Comparison of ENCODE assay signal across 7 mouse cellular contexts in genomic region chr2:28654295-28654694, GRCm38 (mm10). TPM values are rescaled to one million over a fixed set of nuclear protein-coding genes. Genes with fewer than 3 reads are reported as not detected.
DNase-seq lines count a peak whose midpoint lies in the region; ATAC-seq and TF ChIP-seq lines count a peak whose summit lies in the region.

No protein-coding gene starts in this region.

- H3K27ac ChIP-seq in liver, embryonic 12.5 days = no peak overlapping the region
- no peak overlapping the region for H3K27ac ChIP-seq in small intestine, adult 2 months (ENCODE audit: insufficient read depth, low read depth, low read length)
- H3K27ac ChIP-seq in neural tube, embryonic 15.5 days (replicated peaks) = no peak overlapping the region

- TF ChIP-seq POLR2A in small intestine, adult 2 months (IDR thresholded peaks at IDR 0.05; ENCODE audit: low read depth, low read length) = no peak

- peaks cover 42% of the 10 kb centered on the region for H3K36me3 ChIP-seq in liver, embryonic 12.5 days
- peaks cover 6% of the 10 kb centered on the region; the same call in 1 of the 2 replicates for H3K36me3 ChIP-seq in small intestine, adult 2 months (ENCODE audit: control insufficient read depth, insufficient read depth, low read length)
- H3K36me3 ChIP-seq in neural tube, embryonic 15.5 days = peaks cover 40% of the 10 kb centered on the region

- no peak overlapping the region for H3K9ac ChIP-seq in liver, embryonic 12.5 days
- H3K9ac ChIP-seq in neural tube, embryonic 15.5 days (replicated peaks) = no peak overlapping the region

- no peak for ATAC-seq in liver, embryonic 12.5 days
- peak; percentile 56 for ATAC-seq in granulocyte monocyte progenitor cell, adult 5-6 weeks (replicated peaks; ENCODE audit: poor library complexity, severe bottlenecking)
- ATAC-seq in neural tube, embryonic 15.5 days (ENCODE audit: low FRiP score) = no peak

- H3K4me3 ChIP-seq in liver, embryonic 12.5 days = no peak overlapping the region
- H3K4me3 ChIP-seq in small intestine, adult 2 months (ENCODE audit: low read depth, low read length) = no peak overlapping the region
- H3K4me3 ChIP-seq in neural tube, embryonic 15.5 days (replicated peaks) = no peak overlapping the region

- no peaks in the 10 kb centered on the region for H3K9me3 ChIP-seq in liver, embryonic 12.5 days (replicated peaks)
- H3K9me3 ChIP-seq in neural tube, embryonic 15.5 days (replicated peaks) = no peaks in the 10 kb centered on the region

- no peaks in the 10 kb centered on the region for H3K27me3 ChIP-seq in liver, embryonic 12.5 days (replicated peaks)
- no peaks in the 10 kb centered on the region for H3K27me3 ChIP-seq in small intestine, adult 2 months (ENCODE audit: control insufficient read depth, insufficient read depth, low read length)
- H3K27me3 ChIP-seq in neural tube, embryonic 15.5 days (replicated peaks) = no peaks in the 10 kb centered on the region

- no peaks in the 10 kb centered on the region for H3K4me1 ChIP-seq in liver, embryonic 12.5 days
- no peaks in the 10 kb centered on the region for H3K4me1 ChIP-seq in small intestine, adult 2 months (ENCODE audit: control insufficient read depth, insufficient read depth, insufficient read length, low read length)
- H3K4me1 ChIP-seq in neural tube, embryonic 15.5 days = no peaks in the 10 kb centered on the region

- WGBS in liver, embryonic 12.5 days (ENCODE audit: insufficient replicate concordance) = 38% methylated on average over 2 of the region's 2 CpGs
- WGBS in small intestine, adult 2 months = 62% methylated on average over 2 of the region's 2 CpGs
- WGBS in neural tube, embryonic 15.5 days = 63% methylated on average over 2 of the region's 2 CpGs

- DNase-seq in liver (peak; percentile 51), R1 (ENCODE audit: low read depth, low spot score) (peak; percentile 75)
- DNase-seq in layer of hippocampus, adult 11-12 months (ENCODE audit: low spot score) = no peak

- H3K4me2 ChIP-seq in liver, embryonic 12.5 days = no peak overlapping the region
- H3K4me2 ChIP-seq in neural tube, embryonic 15.5 days = no peak overlapping the region

- TF ChIP-seq CTCF in small intestine, adult 2 months (IDR thresholded peaks at IDR 0.05; ENCODE audit: extremely low read depth, insufficient read length, insufficient replicate concordance, low read depth, low read length) = peak; percentile 57; the same call in 1 of the 2 replicates

RNA-seq across cellular contexts. Expression of gene Tsc1, which starts 13.3 kb away (rescaled TPM):
- 12.5 and 13.6 TPM in 2 replicates for polyA plus RNA-seq in liver, embryonic 12.5 days (2016; fragmentation: Nextera tagmentation; extraction: Ambion mirVana)
- 17.4 and 23.7 TPM in 2 replicates for total RNA-seq in granulocyte monocyte progenitor cell, adult 5-6 weeks (2014; fragmentation: Nextera tagmentation)
- total RNA-seq in granulocyte monocyte progenitor cell, adult 5-6 weeks (2017) = 11.1 and 12.4 TPM in 2 replicates
- 3.2 and 7.0 TPM in 2 replicates for polyA plus RNA-seq in small intestine, adult 2 months (2012; rRNA removed)
- 29.8 and 33.3 TPM in 2 replicates for polyA plus RNA-seq in neural tube, embryonic 15.5 days (2015; fragmentation: Nextera tagmentation; extraction: Ambion mirVana)

RNA-seq across cellular contexts. Expression of gene Gfi1b, which starts 32.5 kb away (rescaled TPM):
- 117 and 121 TPM in 2 replicates for polyA plus RNA-seq in liver, embryonic 12.5 days (2016; fragmentation: Nextera tagmentation; extraction: Ambion mirVana)
- 1.4 TPM in 1 of 2 replicates, not detected in the other for total RNA-seq in granulocyte monocyte progenitor cell, adult 5-6 weeks (2014; fragmentation: Nextera tagmentation)
- total RNA-seq in granulocyte monocyte progenitor cell, adult 5-6 weeks (2017) = 1.9 and 2.0 TPM in 2 replicates
- 1.3 and 1.8 TPM in 2 replicates for polyA plus RNA-seq in small intestine, adult 2 months (2012; rRNA removed)
- polyA plus RNA-seq in neural tube, embryonic 15.5 days (2015; fragmentation: Nextera tagmentation; extraction: Ambion mirVana) = 0.87 TPM in 1 of 2 replicates, not detected in the other

RNA-seq across cellular contexts. Expression of gene Spaca9, which starts 45.2 kb away (rescaled TPM):
- 1.9 and 2.6 TPM in 2 replicates for polyA plus RNA-seq in liver, embryonic 12.5 days (2016; fragmentation: Nextera tagmentation; extraction: Ambion mirVana)
- total RNA-seq in granulocyte monocyte progenitor cell, adult 5-6 weeks (2014; fragmentation: Nextera tagmentation) = 5.0 TPM in 1 of 2 replicates, not detected in the other
- total RNA-seq in granulocyte monocyte progenitor cell, adult 5-6 weeks (2017) = 4.8 and 4.9 TPM in 2 replicates
- polyA plus RNA-seq in small intestine, adult 2 months (2012; rRNA removed) = 1.4 TPM in 1 of 2 replicates, not detected in the other
- polyA plus RNA-seq in neural tube, embryonic 15.5 days (2015; fragmentation: Nextera tagmentation; extraction: Ambion mirVana) = 1.5 TPM in 2 replicates

RNA-seq across cellular contexts. Expression of gene Ak8, which starts 45.7 kb away (rescaled TPM):
- 0.14 and 0.35 TPM in 2 replicates for polyA plus RNA-seq in liver, embryonic 12.5 days (2016; fragmentation: Nextera tagmentation; extraction: Ambion mirVana)
- not detected in 2 replicates for total RNA-seq in granulocyte monocyte progenitor cell, adult 5-6 weeks (2014; fragmentation: Nextera tagmentation)
- total RNA-seq in granulocyte monocyte progenitor cell, adult 5-6 weeks (2017) = not detected in 2 replicates
- polyA plus RNA-seq in small intestine, adult 2 months (2012; rRNA removed) = 0.06 and 0.11 TPM in 2 replicates
- polyA plus RNA-seq in neural tube, embryonic 15.5 days (2015; fragmentation: Nextera tagmentation; extraction: Ambion mirVana) = 1.7 and 1.8 TPM in 2 replicates

Comparison
In these comparisons a context has a peak if more than half of its experiments do, and no peak if none do; other contexts are left out.
1. RNA of gene Gfi1b, which starts 32.5 kb away (polyA plus RNA-seq): 117 to 121 TPM in liver, embryonic 12.5 days; 1.3 to 1.8 TPM in small intestine, adult 2 months and 0.87 TPM in neural tube, embryonic 15.5 days; every median in the first group is over 10 times any median in the second.